18 mouse cellular contexts compared by ENCODE assay signal in genomic region chr4:48656530-48656929, GRCm38 (mm10). TPM values are rescaled to one million over a fixed set of nuclear protein-coding genes. Genes with fewer than 3 reads are reported as not detected.
"Had no signal": no experiment of that assay in that cellular context is flagged by ENCODE, and none has a peak within 500 bp of the region (broad histone marks: within the 10 kb centered on the region; RNA-seq: fewer than 3 reads in every experiment).

No protein-coding gene starts in this region.

- DNase-seq: lung, adult 18-20 months; lung, embryonic 14.5 days; lung, postnatal 10 days; lung, postnatal 4 days; right cerebral cortex, postnatal 14 days; thymus, adult 2 months; thymus, postnatal 25 days; thymus, postnatal 4 days had no signal

- H3K4me2 ChIP-seq: lung, embryonic 14.5 days; midbrain, embryonic 11.5 days; midbrain, embryonic 13.5 days; midbrain, embryonic 15.5 days; neural tube, embryonic 12.5 days; stomach, embryonic 15.5 days had no signal

- H3K36me3 ChIP-seq: stomach, embryonic 15.5 days had no signal

- H3K9ac ChIP-seq: lung, embryonic 14.5 days; midbrain, embryonic 13.5 days; midbrain, embryonic 15.5 days; neural tube, embryonic 12.5 days; stomach, embryonic 15.5 days had no signal

- H3K4me3 ChIP-seq: megakaryocyte, embryonic 14.5 days; midbrain, embryonic 13.5 days; midbrain, embryonic 15.5 days; neural tube, embryonic 12.5 days; stomach, embryonic 15.5 days had no signal

- H3K4me1 ChIP-seq: megakaryocyte, embryonic 14.5 days; midbrain, embryonic 13.5 days; midbrain, embryonic 15.5 days; neural tube, embryonic 12.5 days; stomach, embryonic 15.5 days had no signal

- H3K27ac ChIP-seq: midbrain, embryonic 13.5 days; midbrain, embryonic 15.5 days; neural tube, embryonic 12.5 days; stomach, embryonic 15.5 days; stomach, postnatal 0 days had no signal

- H3K27me3 ChIP-seq: megakaryocyte, embryonic 14.5 days; midbrain, embryonic 13.5 days; midbrain, embryonic 15.5 days; neural tube, embryonic 12.5 days; stomach, embryonic 15.5 days had no signal

- H3K9me3 ChIP-seq: midbrain, embryonic 13.5 days; midbrain, embryonic 15.5 days; neural tube, embryonic 12.5 days; stomach, embryonic 15.5 days had no signal

- ATAC-seq: midbrain, embryonic 13.5 days; midbrain, embryonic 15.5 days had no signal

RNA-seq across cellular contexts. Expression of gene Cavin4, which starts 6.8 kb away (rescaled TPM):
- total RNA-seq: monocyte, adult 5-6 weeks; neutrophil, adult 5-6 weeks had no signal
- polyA plus RNA-seq: spleen, adult 2 months had no signal
